Mouse (Mus musculus) mouse trophoblast stem cell (cell line): ENCODE measurements at regions not wholly inside any gene's neighbourhood (a gene's known extent, or its start where the extent isn't known, plus 50 kb on each side); places are given as distances from the start of the nearest gene placed in this dataset.

ENCODE experiments used
- in situ Hi-C, 2 experiments: fragments of 300-500 bp; cut with MseI, MboI; formaldehyde crosslinking; loops; 2 replicates in 1 of 2; 3 replicates in 1 of 2; pipeline ENCODE4 v1.15.1; 2025

- in situ Hi-C loops, result loop anchor here (5.0 to 25.0 kb wide), 2 partner anchors 494 to 499 kb away; no protein-coding TSS in a partner anchor
These were observed 175.9 kb downstream of the Rps12 start for GRCm38 (mm10) chr10:23611183-23611582.

- in situ Hi-C loops, result loop anchor here (5.0 to 25.0 kb wide), 2 partner anchors 493 to 498 kb away; no protein-coding TSS in a partner anchor
These were observed 176.6 kb downstream of the Rps12 start for GRCm38 (mm10) chr10:23610485-23610884.

- in situ Hi-C loops, result loop anchor here (5.0 to 25.0 kb wide), 2 partner anchors 493 to 498 kb away; no protein-coding TSS in a partner anchor
These were observed 177.0 kb downstream of the Rps12 start for GRCm38 (mm10) chr10:23610046-23610445.

- in situ Hi-C loops, result loop anchor here in 1 of 2 experiments (25.0 kb wide), 1 partner anchor 497 kb away; no protein-coding TSS in a partner anchor
These were observed 177.7 kb downstream of the Rps12 start for GRCm38 (mm10) chr10:23609270-23609914.

GRCm38 (mm10) chr10:23600701-23601100 lies 186.4 kb downstream of the Rps12 start:
- in situ Hi-C loops, result loop anchor here in 1 of 2 experiments (25.0 kb wide), 1 partner anchor 488 kb away; no protein-coding TSS in a partner anchor

- in situ Hi-C loops, result no loop called here
These were observed 191.5 kb downstream of the Rps12 start for GRCm38 (mm10) chr10:23595541-23595940.

- in situ Hi-C loops, result no loop called here
These were observed 206.8 kb downstream of the Rps12 start for GRCm38 (mm10) chr10:23580230-23580629.

- in situ Hi-C loops, result no loop called here
These were observed 216.1 kb downstream of the Rps12 start for GRCm38 (mm10) chr10:23571013-23571412.

GRCm38 (mm10) chr10:23569386-23569785 lies 217.7 kb downstream of the Rps12 start:
- in situ Hi-C loops, result no loop called here

- in situ Hi-C loops, result no loop called here
These were observed 211.8 kb upstream of the Eya4 start for GRCm38 (mm10) chr10:23562273-23562885.

- in situ Hi-C loops, result no loop called here
These were observed 209.5 kb upstream of the Eya4 start for GRCm38 (mm10) chr10:23559980-23560658.

- in situ Hi-C loops, result no loop called here
These were observed 207.2 kb upstream of the Eya4 start for GRCm38 (mm10) chr10:23557828-23558227.

GRCm38 (mm10) chr10:23549207-23549606 lies 198.6 kb upstream of the Eya4 start:
- in situ Hi-C loops, result no loop called here

- in situ Hi-C loops, result no loop called here
These were observed 197.7 kb upstream of the Eya4 start for GRCm38 (mm10) chr10:23548322-23548721.

GRCm38 (mm10) chr10:23542712-23543111 lies 192.1 kb upstream of the Eya4 start:
- in situ Hi-C loops, result no loop called here

- in situ Hi-C loops, result no loop called here
These were observed 191.3 kb upstream of the Eya4 start for GRCm38 (mm10) chr10:23541914-23542313.

GRCm38 (mm10) chr10:23534636-23535035 lies 184.1 kb upstream of the Eya4 start:
- in situ Hi-C loops, result no loop called here

GRCm38 (mm10) chr10:23531964-23532758 lies 181.6 kb upstream of the Eya4 start:
- in situ Hi-C loops, result no loop called here

- in situ Hi-C loops, result no loop called here
These were observed 180.1 kb upstream of the Eya4 start for GRCm38 (mm10) chr10:23530715-23531114.

- in situ Hi-C loops, result no loop called here
These were observed 176.2 kb upstream of the Eya4 start for GRCm38 (mm10) chr10:23526796-23527195.

- in situ Hi-C loops, result no loop called here
These were observed 172.1 kb upstream of the Eya4 start for GRCm38 (mm10) chr10:23522664-23523063.

- in situ Hi-C loops, result no loop called here
These were observed 143.1 kb upstream of the Eya4 start for GRCm38 (mm10) chr10:23493647-23494046.
